Mouse (Mus musculus): ENCODE measurements around the gene Rapgef5. TPM values are rescaled to one million over a fixed set of nuclear protein-coding genes. Genes with fewer than 3 reads are reported as not detected.

The Rapgef5 gene
- polyA plus RNA-seq, 1 experiment from 2014 or later, result 38.3 TPM

DNA sequence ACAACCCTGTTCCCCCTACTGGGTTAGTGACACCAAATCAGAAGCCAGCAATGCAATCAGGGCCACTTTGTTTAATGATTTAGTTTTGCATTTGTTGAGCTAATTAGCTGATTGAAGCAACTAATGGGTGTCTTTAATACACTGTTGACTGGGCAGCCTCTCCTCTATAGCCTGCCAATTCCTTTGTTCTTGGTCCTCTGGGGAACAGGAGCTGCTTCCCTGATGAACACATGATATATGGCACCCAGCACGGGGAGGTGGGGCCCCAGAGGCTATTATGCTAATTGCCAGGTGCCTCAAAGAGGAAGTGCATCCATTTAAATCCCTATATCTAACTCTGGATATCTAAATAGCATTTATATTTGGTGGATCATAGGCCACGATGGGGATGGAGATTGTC lies 111.0 kb downstream of the Rapgef5 start:
- Histone ChIP-seq H3K27ac (peak overlapping the region; percentile 54), H3K4me3 (replicated peaks; ENCODE audit: low read length) (no peak overlapping the region), H3K9ac (no peak overlapping the region), H3K9me3 (ENCODE audit: control insufficient read depth, low read length) (no peaks in the 10 kb centered on the region), H3K4me2 (replicated peaks) (no peak overlapping the region), H3K36me3 (replicated peaks; ENCODE audit: control insufficient read depth, insufficient read depth) (no peaks in the 10 kb centered on the region), H3K4me1 (replicated peaks; ENCODE audit: control insufficient read depth, insufficient read depth, low read length) (peaks cover 22% of the 10 kb centered on the region), H3K27me3 (ENCODE audit: control insufficient read depth, insufficient read depth, low read length) (no peaks in the 10 kb centered on the region)
- WGBS, result 20% methylated on average over 2 of the region's 2 CpGs
- ATAC-seq (ENCODE audit: low FRiP score) (peak; percentile 87), DNase-seq (ENCODE audit: low spot score) (peak; percentile 65)

- Histone ChIP-seq H3K36me3 (replicated peaks; ENCODE audit: control insufficient read depth, insufficient read depth) (no peaks in the 10 kb centered on the region), H3K4me3 (replicated peaks; ENCODE audit: low read length) (no peak overlapping the region), H3K27me3 (ENCODE audit: control insufficient read depth, insufficient read depth, low read length) (no peaks in the 10 kb centered on the region), H3K9me3 (ENCODE audit: control insufficient read depth, low read length) (no peaks in the 10 kb centered on the region), H3K9ac (no peak overlapping the region; the same call in 1 of the 2 replicates), H3K27ac (peak overlapping the region; percentile 54), H3K4me2 (replicated peaks) (no peak overlapping the region), H3K4me1 (replicated peaks; ENCODE audit: control insufficient read depth, insufficient read depth, low read length) (peaks cover 22% of the 10 kb centered on the region)
- ATAC-seq (ENCODE audit: low FRiP score) (0 out of 2 replicates have a peak, but pooled peaks have one; percentile 16), DNase-seq (ENCODE audit: low spot score) (no peak)
- 37% methylated on average over 18 of the region's 18 CpGs for WGBS
These were observed 112.2 kb downstream of the Rapgef5 start for GRCm38 (mm10) chr12:117628321-117629093.

DNA sequence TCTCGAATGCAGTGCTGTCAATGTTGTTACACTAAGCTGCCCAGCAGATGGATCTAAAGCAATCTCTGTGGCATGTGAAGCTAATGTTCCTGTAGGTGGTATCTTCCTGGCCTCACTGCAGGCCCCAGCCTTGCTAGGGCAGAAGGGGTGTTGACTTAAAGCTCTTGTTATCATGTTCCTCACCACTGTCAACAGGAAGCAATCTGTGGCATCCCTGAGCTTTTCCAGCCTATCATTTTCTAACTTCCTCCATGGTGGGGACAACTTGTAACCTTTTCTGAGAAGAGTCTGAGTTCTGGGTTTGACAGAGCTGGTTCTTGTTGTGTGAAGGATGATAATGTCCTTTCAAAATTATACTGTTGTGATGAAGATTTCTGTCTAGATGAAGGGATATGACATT lies 115.9 kb downstream of the Rapgef5 start:
- H3K9me3 ChIP-seq (ENCODE audit: control insufficient read depth, low read length), result no peaks in the 10 kb centered on the region
- H3K36me3 ChIP-seq (replicated peaks; ENCODE audit: control insufficient read depth, insufficient read depth), result no peaks in the 10 kb centered on the region
- no peak overlapping the region for H3K4me2 ChIP-seq (replicated peaks)
- H3K27me3 ChIP-seq (ENCODE audit: control insufficient read depth, insufficient read depth, low read length), result no peaks in the 10 kb centered on the region
- H3K27ac ChIP-seq, result no peak overlapping the region
- no peak overlapping the region for H3K9ac ChIP-seq
- 71% methylated on average over 1 of the region's 1 CpGs for WGBS
- no peak for DNase-seq (ENCODE audit: low spot score)
- peaks cover 18% of the 10 kb centered on the region for H3K4me1 ChIP-seq (replicated peaks; ENCODE audit: control insufficient read depth, insufficient read depth, low read length)
- no peak for ATAC-seq (ENCODE audit: low FRiP score)
- no peak overlapping the region for H3K4me3 ChIP-seq (replicated peaks; ENCODE audit: low read length)

DNA sequence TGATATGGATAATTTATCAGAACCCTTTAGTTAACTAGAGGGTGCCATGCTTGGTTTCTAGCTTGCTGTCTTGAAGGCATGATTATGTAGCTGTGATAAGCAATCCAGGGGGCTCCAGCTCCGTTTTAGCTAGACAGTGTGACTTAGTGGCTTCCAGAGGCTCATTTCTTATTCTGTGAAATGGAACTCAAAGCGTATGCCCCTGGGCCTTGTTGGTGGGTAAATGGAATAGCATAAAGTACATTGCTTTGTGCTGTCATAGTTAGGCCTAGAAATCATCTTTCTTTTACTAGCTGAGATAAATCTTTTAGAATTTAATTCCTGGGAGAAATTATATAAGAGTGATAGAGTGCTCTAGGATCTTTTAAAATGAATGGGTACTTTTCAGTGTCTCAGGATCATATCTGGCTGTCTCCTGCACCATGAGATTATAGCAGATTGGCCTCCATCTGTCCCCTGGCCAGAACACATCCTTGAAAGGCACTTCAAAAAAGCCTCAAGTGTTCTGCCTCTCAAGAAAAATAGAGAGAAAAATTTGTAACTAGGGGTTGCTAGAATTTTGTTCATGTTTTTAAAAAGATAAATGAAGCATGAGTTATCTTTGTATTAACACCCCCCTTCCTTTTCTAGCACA lies 120.0 kb downstream of the Rapgef5 start:
- Histone ChIP-seq H3K36me3 (replicated peaks; ENCODE audit: control insufficient read depth, insufficient read depth) (no peaks in the 10 kb centered on the region), H3K27ac (peak overlapping the region; percentile 26; the same call in 1 of the 2 replicates), H3K9me3 (ENCODE audit: control insufficient read depth, low read length) (no peaks in the 10 kb centered on the region), H3K9ac (no peak overlapping the region), H3K4me2 (replicated peaks) (no peak overlapping the region), H3K4me3 (replicated peaks; ENCODE audit: low read length) (no peak overlapping the region), H3K4me1 (replicated peaks; ENCODE audit: control insufficient read depth, insufficient read depth, low read length) (peaks cover 10% of the 10 kb centered on the region), H3K27me3 (ENCODE audit: control insufficient read depth, insufficient read depth, low read length) (no peaks in the 10 kb centered on the region)
- WGBS, result 50% methylated on average over 2 of the region's 2 CpGs
- ATAC-seq (ENCODE audit: low FRiP score) (no peak; the same call in 1 of the 2 replicates), DNase-seq (ENCODE audit: low spot score) (no peak)

- no peak overlapping the region for H3K4me3 ChIP-seq (replicated peaks; ENCODE audit: low read length)
- no peaks in the 10 kb centered on the region for H3K36me3 ChIP-seq (replicated peaks; ENCODE audit: control insufficient read depth, insufficient read depth)
- H3K27ac ChIP-seq, result 0 out of 2 replicates have a peak overlapping the region, but pooled peaks have one; percentile 17
- ATAC-seq (ENCODE audit: low FRiP score) (0 out of 2 replicates have a peak, but pooled peaks have one; percentile 27), DNase-seq (ENCODE audit: low spot score) (no peak)
- WGBS, result 61% methylated on average over 6 of the region's 6 CpGs
- no peaks in the 10 kb centered on the region for H3K27me3 ChIP-seq (ENCODE audit: control insufficient read depth, insufficient read depth, low read length)
- peaks cover 10% of the 10 kb centered on the region for H3K4me1 ChIP-seq (replicated peaks; ENCODE audit: control insufficient read depth, insufficient read depth, low read length)
- no peak overlapping the region for H3K9ac ChIP-seq
- no peaks in the 10 kb centered on the region for H3K9me3 ChIP-seq (ENCODE audit: control insufficient read depth, low read length)
- H3K4me2 ChIP-seq (replicated peaks), result no peak overlapping the region
These were observed 120.7 kb downstream of the Rapgef5 start for GRCm38 (mm10) chr12:117636969-117637368.

DNA sequence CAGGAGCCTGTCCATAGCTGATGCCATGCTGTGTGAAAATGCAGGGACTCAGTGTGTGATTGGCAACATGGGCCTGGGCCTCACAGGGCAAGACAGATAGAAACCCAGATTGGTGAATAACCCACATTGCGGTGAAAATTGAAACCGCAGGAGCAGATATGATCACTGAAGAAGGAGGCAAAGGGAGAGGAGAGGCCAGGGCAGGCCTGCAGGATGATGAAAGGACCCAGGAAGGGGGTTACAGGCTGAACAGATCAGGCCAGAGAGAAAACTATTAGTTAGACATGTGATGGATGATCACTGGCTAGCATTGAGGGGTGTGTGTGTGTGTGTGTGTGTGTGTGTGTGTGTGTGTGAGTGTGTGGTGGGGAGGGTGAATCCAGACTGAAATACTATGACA lies 122.6 kb downstream of the Rapgef5 start:
- no peak for ATAC-seq (ENCODE audit: low FRiP score)

GRCm38 (mm10) chr12:117639356-117640121 lies 123.3 kb downstream of the Rapgef5 start:
- no peak for DNase-seq (ENCODE audit: low spot score)
- WGBS, result 75% methylated on average over 6 of the region's 6 CpGs
- ATAC-seq (ENCODE audit: low FRiP score), result no peak

More for the DNA sequence above, 122.6 kb downstream of the Rapgef5 start:
- no peak overlapping the region for H3K4me3 ChIP-seq (replicated peaks; ENCODE audit: low read length)
- no peaks in the 10 kb centered on the region for H3K27me3 ChIP-seq (ENCODE audit: control insufficient read depth, insufficient read depth, low read length)
- H3K4me1 ChIP-seq (replicated peaks; ENCODE audit: control insufficient read depth, insufficient read depth, low read length), result peaks cover 10% of the 10 kb centered on the region
- 71% methylated on average over 2 of the region's 2 CpGs for WGBS
- H3K9me3 ChIP-seq (ENCODE audit: control insufficient read depth, low read length), result no peaks in the 10 kb centered on the region
- H3K27ac ChIP-seq, result peak overlapping the region; percentile 41
- H3K36me3 ChIP-seq (replicated peaks; ENCODE audit: control insufficient read depth, insufficient read depth), result no peaks in the 10 kb centered on the region
- H3K4me2 ChIP-seq (replicated peaks), result no peak overlapping the region
- no peak for DNase-seq (ENCODE audit: low spot score)
- H3K9ac ChIP-seq, result no peak overlapping the region

GRCm38 (mm10) chr12:117642512-117642911 lies 126.2 kb downstream of the Rapgef5 start:
- WGBS, result 76% methylated on average over 2 of the region's 2 CpGs
- peaks cover 10% of the 10 kb centered on the region for H3K4me1 ChIP-seq (replicated peaks; ENCODE audit: control insufficient read depth, insufficient read depth, low read length)
- no peak overlapping the region for H3K4me2 ChIP-seq (replicated peaks)
- no peak for ATAC-seq (ENCODE audit: low FRiP score)
- no peaks in the 10 kb centered on the region for H3K9me3 ChIP-seq (ENCODE audit: control insufficient read depth, low read length)
- H3K27ac ChIP-seq, result no peak overlapping the region
- H3K27me3 ChIP-seq (ENCODE audit: control insufficient read depth, insufficient read depth, low read length), result no peaks in the 10 kb centered on the region
- no peak for DNase-seq (ENCODE audit: low spot score)
- H3K4me3 ChIP-seq (replicated peaks; ENCODE audit: low read length), result no peak overlapping the region
- no peak overlapping the region for H3K9ac ChIP-seq
- no peaks in the 10 kb centered on the region for H3K36me3 ChIP-seq (replicated peaks; ENCODE audit: control insufficient read depth, insufficient read depth)

More at GRCm38 (mm10) chr12:117639356-117640121, 123.3 kb downstream of the Rapgef5 start:
- no peak overlapping the region for H3K9ac ChIP-seq
- no peaks in the 10 kb centered on the region for H3K27me3 ChIP-seq (ENCODE audit: control insufficient read depth, insufficient read depth, low read length)
- no peak overlapping the region for H3K4me3 ChIP-seq (replicated peaks; ENCODE audit: low read length)
- H3K4me2 ChIP-seq (replicated peaks), result no peak overlapping the region
- H3K9me3 ChIP-seq (ENCODE audit: control insufficient read depth, low read length), result no peaks in the 10 kb centered on the region
- H3K36me3 ChIP-seq (replicated peaks; ENCODE audit: control insufficient read depth, insufficient read depth), result no peaks in the 10 kb centered on the region
- no peak overlapping the region for H3K27ac ChIP-seq
- peaks cover 10% of the 10 kb centered on the region for H3K4me1 ChIP-seq (replicated peaks; ENCODE audit: control insufficient read depth, insufficient read depth, low read length)

DNA sequence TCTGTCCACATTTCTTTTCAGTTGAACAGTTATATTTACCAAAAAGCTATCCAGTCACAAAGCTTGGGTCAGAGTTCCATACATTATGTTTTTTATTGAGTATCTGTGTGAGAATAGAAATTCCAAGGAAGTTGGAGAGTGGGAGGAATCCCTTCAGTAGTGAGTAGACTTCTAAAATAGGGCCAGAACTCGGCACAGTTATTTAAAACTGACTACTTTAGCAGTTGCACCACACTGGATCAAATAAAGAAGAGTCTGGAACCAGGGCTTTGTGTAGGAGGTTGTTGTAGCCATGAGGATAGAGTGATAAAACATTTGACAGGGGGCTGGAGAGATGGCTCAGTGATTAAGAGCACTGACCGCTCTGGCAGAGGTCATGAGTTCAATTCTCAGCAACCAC lies 129.5 kb downstream of the Rapgef5 start:
- Histone ChIP-seq H3K4me1 (replicated peaks; ENCODE audit: control insufficient read depth, insufficient read depth, low read length) (no peaks in the 10 kb centered on the region), H3K9ac (no peak overlapping the region), H3K4me3 (replicated peaks; ENCODE audit: low read length) (no peak overlapping the region), H3K9me3 (ENCODE audit: control insufficient read depth, low read length) (no peaks in the 10 kb centered on the region), H3K27me3 (ENCODE audit: control insufficient read depth, insufficient read depth, low read length) (no peaks in the 10 kb centered on the region), H3K27ac (no peak overlapping the region), H3K4me2 (replicated peaks) (no peak overlapping the region), H3K36me3 (replicated peaks; ENCODE audit: control insufficient read depth, insufficient read depth) (no peaks in the 10 kb centered on the region)
- 83% methylated on average over 2 of the region's 2 CpGs for WGBS
- DNase-seq (ENCODE audit: low spot score) (no peak), ATAC-seq (ENCODE audit: low FRiP score) (no peak)

Measured in hindbrain, embryonic 14.5 days (tissue).